ENCODE assay signal across 12 mouse cellular contexts in the genomic region with DNA sequence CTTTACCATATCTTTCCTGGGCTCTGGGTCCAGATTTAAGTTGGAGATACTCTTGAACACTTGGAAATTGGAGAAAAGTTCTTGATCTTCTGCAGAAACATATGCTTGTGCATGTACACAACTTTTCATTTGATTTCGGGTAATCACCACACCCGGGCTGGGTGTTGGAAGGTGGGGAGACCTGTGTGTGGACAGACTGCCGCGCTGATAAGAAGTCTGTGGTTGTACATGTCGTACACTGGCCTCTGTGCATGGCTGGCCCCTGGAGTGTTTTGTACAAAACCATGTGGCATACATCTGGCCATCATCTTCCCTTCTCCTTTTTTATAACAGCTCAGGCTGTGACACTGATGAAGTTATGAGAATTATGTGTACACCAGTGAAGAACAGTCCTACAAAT. TPM values are rescaled to one million over a fixed set of nuclear protein-coding genes. Genes with fewer than 3 reads are reported as not detected.
DNase-seq lines count a peak whose midpoint lies in the region; ATAC-seq and TF ChIP-seq lines count a peak whose summit lies in the region.
"Had no signal": no experiment of that assay in that cellular context is flagged by ENCODE, and none has a peak within 500 bp of the region (broad histone marks: within the 10 kb centered on the region; RNA-seq: fewer than 3 reads in every experiment).

No protein-coding gene starts in this region.

- ATAC-seq in hindbrain, embryonic 13.5 days (ENCODE audit: low FRiP score) = no peak
- ATAC-seq in hindbrain, embryonic 12.5 days (ENCODE audit: low FRiP score) = no peak
- peak; percentile 77 for ATAC-seq in G1E (ENCODE audit: extremely low read depth, insufficient number of reproducible peaks, low FRiP score, poor library complexity, severe bottlenecking)
- peak; percentile 65; the same call in 1 of the 2 replicates for ATAC-seq in erythroid progenitor cell, adult 5-6 weeks (replicated peaks; ENCODE audit: low FRiP score, poor library complexity, severe bottlenecking)
- peak; percentile 91 for ATAC-seq in megakaryocyte-erythroid progenitor cell, adult 5-6 weeks (replicated peaks; ENCODE audit: low FRiP score, low TSS enrichment, poor library complexity, severe bottlenecking)
- no peak for ATAC-seq in kidney, embryonic 16.5 days (ENCODE audit: low FRiP score, low TSS enrichment)

- peaks cover 14% of the 10 kb centered on the region for H3K36me3 ChIP-seq in hindbrain, embryonic 13.5 days
- peaks cover 18% of the 10 kb centered on the region; the same call in 1 of the 2 replicates for H3K36me3 ChIP-seq in hindbrain, embryonic 12.5 days
- peaks cover 92% of the 10 kb centered on the region for H3K36me3 ChIP-seq in G1E (replicated peaks)
- peaks cover 5% of the 10 kb centered on the region for H3K36me3 ChIP-seq in kidney, embryonic 16.5 days (ENCODE audit: insufficient read depth, low read length)

- peak overlapping the region; percentile 29; the same call in 1 of the 2 replicates for H3K9ac ChIP-seq in hindbrain, embryonic 13.5 days
- no peak overlapping the region for H3K9ac ChIP-seq in hindbrain, embryonic 12.5 days
- no peak overlapping the region for H3K9ac ChIP-seq in kidney, embryonic 16.5 days (replicated peaks; ENCODE audit: low read length)

- no peak overlapping the region for H3K4me2 ChIP-seq in hindbrain, embryonic 13.5 days
- H3K4me2 ChIP-seq in hindbrain, embryonic 12.5 days (replicated peaks) = no peak overlapping the region
- no peak overlapping the region for H3K4me2 ChIP-seq in kidney, embryonic 16.5 days (replicated peaks; ENCODE audit: low read depth, low read length)

- DNase-seq in G1E (ENCODE audit: low spot score) = peak; percentile 76
- DNase-seq in left cerebral cortex, postnatal 10 days (ENCODE audit: extremely low spot score in 1 of 2, low spot score in 2 of 2) = no peak
- DNase-seq in cerebellum, adult 9-10 months = no peak
- DNase-seq: B cell, adult 2 months; cerebellum, adult 8-10 months; heart, adult 2 months; right cerebral cortex, postnatal 14 days had no signal

- H3K4me3 ChIP-seq in hindbrain, embryonic 13.5 days = no peak overlapping the region
- H3K4me3 ChIP-seq in hindbrain, embryonic 12.5 days = no peak overlapping the region
- H3K4me3 ChIP-seq in G1E (ENCODE audit: low read depth, low read length) = peak overlapping the region; percentile 63; the same call in 1 of the 2 replicates
- H3K4me3 ChIP-seq in kidney, embryonic 16.5 days (ENCODE audit: low read length) = no peak overlapping the region
- H3K4me3 ChIP-seq: heart, adult 2 months had no signal

- TF ChIP-seq CTCF in G1E (IDR thresholded peaks at IDR 0.05; ENCODE audit: low read depth, low read length) = no peak

- no peaks in the 10 kb centered on the region for H3K9me3 ChIP-seq in hindbrain, embryonic 13.5 days
- no peaks in the 10 kb centered on the region for H3K9me3 ChIP-seq in hindbrain, embryonic 12.5 days (replicated peaks)
- H3K9me3 ChIP-seq in G1E (replicated peaks) = no peaks in the 10 kb centered on the region
- no peaks in the 10 kb centered on the region for H3K9me3 ChIP-seq in kidney, embryonic 16.5 days (ENCODE audit: low read length)

- H3K27me3 ChIP-seq in hindbrain, embryonic 13.5 days = no peaks in the 10 kb centered on the region
- H3K27me3 ChIP-seq in hindbrain, embryonic 12.5 days = no peaks in the 10 kb centered on the region
- H3K27me3 ChIP-seq in G1E (ENCODE audit: insufficient read depth, low read length) = no peaks in the 10 kb centered on the region
- no peaks in the 10 kb centered on the region for H3K27me3 ChIP-seq in kidney, embryonic 16.5 days (ENCODE audit: insufficient read depth, low read length)

- WGBS in hindbrain, embryonic 13.5 days = 90% methylated on average over 5 of the region's 5 CpGs
- WGBS in hindbrain, embryonic 12.5 days = 93% methylated on average over 5 of the region's 5 CpGs
- 88% methylated on average over 5 of the region's 5 CpGs for WGBS in kidney, embryonic 16.5 days

- peak overlapping the region; percentile 81; the same call in 1 of the 2 replicates for H3K27ac ChIP-seq in hindbrain, embryonic 13.5 days
- no peak overlapping the region for H3K27ac ChIP-seq in hindbrain, embryonic 12.5 days
- no peak overlapping the region for H3K27ac ChIP-seq in kidney, embryonic 16.5 days (ENCODE audit: low read length)
- H3K27ac ChIP-seq: heart, adult 2 months had no signal

- peaks cover 83% of the 10 kb centered on the region for H3K4me1 ChIP-seq in hindbrain, embryonic 13.5 days (replicated peaks)
- peaks cover 52% of the 10 kb centered on the region for H3K4me1 ChIP-seq in hindbrain, embryonic 12.5 days
- H3K4me1 ChIP-seq in G1E (ENCODE audit: insufficient read depth, low read depth, low read length) = peaks cover 79% of the 10 kb centered on the region
- H3K4me1 ChIP-seq in kidney, embryonic 16.5 days (ENCODE audit: insufficient read depth, low read length) = peaks cover 23% of the 10 kb centered on the region

- intact Hi-C loops in left cerebral cortex, postnatal 10 days (cut with DNase I) = no loop called here

RNA-seq across cellular contexts. Expression of a gene that starts 55.1 kb away (rescaled TPM):
- polyA plus RNA-seq in hindbrain, embryonic 13.5 days (2015; fragmentation: Nextera tagmentation; extraction: Ambion mirVana) = 32.6 and 32.7 TPM in 2 replicates
- polyA plus RNA-seq in hindbrain, embryonic 12.5 days (2016; fragmentation: Nextera tagmentation; extraction: Ambion mirVana) = 40.2 and 43.0 TPM in 2 replicates
- total RNA-seq in G1E (2014; fragmentation: Nextera tagmentation) (77.4 and 78.1 TPM in 2 replicates), G1E (2017) (10.3 and 13.5 TPM in 2 replicates)
- 107 TPM in 2 replicates for polyA plus RNA-seq in G1E (2012)
- total RNA-seq in erythroid progenitor cell, adult 5-6 weeks (2015; ENCODE audit: low replicate concordance) = 5.8 and 7.1 TPM in 2 replicates
- total RNA-seq in erythroid progenitor cell, adult 5-6 weeks (2017; ENCODE audit: low replicate concordance) = 0.77 and 3.0 TPM in 2 replicates
- total RNA-seq in megakaryocyte-erythroid progenitor cell, adult 5-6 weeks (2014; fragmentation: Nextera tagmentation) = 55.9 and 58.6 TPM in 2 replicates
- 5.9 and 8.3 TPM in 2 replicates for total RNA-seq in megakaryocyte-erythroid progenitor cell, adult 5-6 weeks (2017)
- 10 to 100 TPM; 61.9 to 68.5 TPM for total RNA-seq in left cerebral cortex, postnatal 10 days (2021)
- 21.5 and 24.0 TPM in 2 replicates for polyA plus RNA-seq in kidney, embryonic 16.5 days (2015; fragmentation: Nextera tagmentation; extraction: Ambion mirVana)

Comparison
In these comparisons a context has a peak if more than half of its experiments do, and no peak if none do; other contexts are left out.
1. ATAC-seq: peak in G1E (single experiment), erythroid progenitor cell, adult 5-6 weeks (single experiment) and megakaryocyte-erythroid progenitor cell, adult 5-6 weeks (single experiment); none in hindbrain, embryonic 13.5 days (single experiment), hindbrain, embryonic 12.5 days (single experiment) and kidney, embryonic 16.5 days (single experiment).